Mouse (Mus musculus) CH12.LX (cell line): ENCODE results near the gene Adora2b. TPM values are rescaled to one million over a fixed set of nuclear protein-coding genes. Genes with fewer than 3 reads are reported as not detected.
"Not testable (repeated sequence)": the region's sequence is repeated elsewhere in the genome, so short reads cannot be mapped to it uniquely, and the experiment has no call there.

Experiments
- DNase-seq: peaks from one replicate; pipeline ENCODE4 v3.0.0-alpha.2; 2013; ENCODE audit errors: extremely low read depth
- H3K27ac ChIP-seq: 2 replicates; pipeline ENCODE4 v1.5.1; 2012; ENCODE audit warnings: low read depth, mild to moderate bottlenecking, control low read depth, moderate library complexity; ENCODE audit not compliant: insufficient read depth
- H3K27me3 ChIP-seq: replicated peaks from 2 replicates; pipeline ENCODE3; 2012; ENCODE audit warnings: inconsistent platforms
- H3K36me3 ChIP-seq, 2 experiments: replicated peaks in 1 of 2; 2 replicates each; pipeline versions ENCODE3 to v1.6.1; 2012; ENCODE audit warnings: inconsistent platforms in 1 of 2, low read length in 1 of 2, mild to moderate bottlenecking in 1 of 2, mixed read lengths in 1 of 2, moderate library complexity in 1 of 2; ENCODE audit not compliant: control insufficient read depth in 1 of 2, insufficient read depth in 1 of 2
- H3K4me1 ChIP-seq, 2 experiments: 2 replicates each; pipeline ENCODE4 v1.6.1; 2012; ENCODE audit warnings: inconsistent platforms in 1 of 2, moderate library complexity in 1 of 2; ENCODE audit not compliant: insufficient read depth in 2 of 2, control insufficient read depth in 1 of 2
- H3K4me2 ChIP-seq: 2 replicates; pipeline ENCODE4 v1.6.1; 2012; ENCODE audit warnings: low read depth, mild to moderate bottlenecking, control low read depth; ENCODE audit not compliant: poor library complexity, insufficient read depth, severe bottlenecking
- H3K4me3 ChIP-seq, 3 experiments: fragments of 150-350 bp in 1 of 3; sonication (generic) in 1 of 3; replicated peaks in 1 of 3; 2 replicates each; pipeline versions ENCODE3 to v1.5.1; 2011 to 2012; ENCODE audit warnings: low read depth in 2 of 3, low read length in 2 of 3, mild to moderate bottlenecking in 2 of 3, moderate library complexity in 2 of 3, control low read depth in 1 of 3, improper control_type of control experiment in 1 of 3, inconsistent platforms in 1 of 3, mixed read lengths in 1 of 3; ENCODE audit not compliant: poor library complexity in 1 of 3
- H3K79me2 ChIP-seq: replicated peaks from 2 replicates; pipeline ENCODE4 v1.6.1; 2012; ENCODE audit warnings: mild to moderate bottlenecking, moderate library complexity; ENCODE audit not compliant: control insufficient read depth, poor library complexity, insufficient read depth, severe bottlenecking; ENCODE audit errors: extremely low read depth
- H3K9ac ChIP-seq: 2 replicates; pipeline ENCODE4 v1.6.1; 2012; ENCODE audit warnings: low read depth, mild to moderate bottlenecking, control low read depth, moderate library complexity; ENCODE audit not compliant: insufficient read depth
- H3K9me3 ChIP-seq: replicated peaks from 2 replicates; pipeline ENCODE3; 2012; ENCODE audit warnings: low read length, inconsistent platforms, mixed read lengths
- BHLHE40 ChIP-seq: IDR thresholded peaks from 2 replicates; pipeline ENCODE4 v1.6.1; 2011; ENCODE audit warnings: mild to moderate bottlenecking, low read depth, low read length, improper control_type of control experiment
- CHD1 ChIP-seq: IDR thresholded peaks from 2 replicates; pipeline ENCODE4 v1.6.1; 2012; ENCODE audit warnings: low read depth, low read length, improper control_type of control experiment, inconsistent platforms
- CHD2 ChIP-seq: IDR thresholded peaks from 2 replicates; pipeline ENCODE4 v1.6.1; 2011; ENCODE audit warnings: low read length, improper control_type of control experiment
- E2F4 ChIP-seq: IDR thresholded peaks from 2 replicates; pipeline ENCODE4 v1.6.1; 2011; ENCODE audit warnings: low read depth, low read length, improper control_type of control experiment; ENCODE audit not compliant: insufficient replicate concordance
- EP300 ChIP-seq: IDR thresholded peaks from 2 replicates; pipeline ENCODE4 v1.6.1; 2011; ENCODE audit warnings: low read length, improper control_type of control experiment
- ETS1 ChIP-seq: conservative IDR thresholded peaks from 2 replicates; pipeline ENCODE4 v1.6.1; 2012; ENCODE audit warnings: low read depth, mild to moderate bottlenecking, inconsistent platforms, low read length, improper control_type of control experiment, moderate library complexity
- MAFK ChIP-seq: IDR thresholded peaks from 2 replicates; pipeline ENCODE4 v1.6.1; 2011; ENCODE audit warnings: low read length, improper control_type of control experiment; ENCODE audit not compliant: insufficient replicate concordance
- MAZ ChIP-seq: IDR thresholded peaks from 2 replicates; pipeline ENCODE4 v1.6.1; 2012; ENCODE audit warnings: low read depth, mild to moderate bottlenecking, inconsistent platforms, low read length, improper control_type of control experiment, moderate library complexity
- MYC ChIP-seq: IDR thresholded peaks from 2 replicates; pipeline ENCODE4 v1.6.1; 2011; ENCODE audit warnings: low read depth, mild to moderate bottlenecking, improper control_type of control experiment, low read length
- NRF1 ChIP-seq: IDR thresholded peaks from 2 replicates; pipeline ENCODE4 v1.6.1; 2014; ENCODE audit warnings: low read depth, mild to moderate bottlenecking, inconsistent platforms, low read length, improper control_type of control experiment, moderate library complexity
- RCOR1 ChIP-seq: conservative IDR thresholded peaks from 2 replicates; pipeline ENCODE4 v1.6.1; 2012; ENCODE audit warnings: low read depth, mild to moderate bottlenecking, inconsistent platforms, low read length, improper control_type of control experiment
- SIN3A ChIP-seq: IDR thresholded peaks from 2 replicates; pipeline ENCODE4 v1.6.1; 2012; ENCODE audit warnings: low read length, improper control_type of control experiment, inconsistent platforms
- TCF12 ChIP-seq: IDR thresholded peaks from 2 replicates; pipeline ENCODE4 v1.6.1; 2014; ENCODE audit warnings: low read depth, mild to moderate bottlenecking, inconsistent platforms, low read length, improper control_type of control experiment
- ZNF384 ChIP-seq: IDR thresholded peaks from 2 replicates; pipeline ENCODE4 v1.6.1; 2012; ENCODE audit warnings: low read depth, low read length, improper control_type of control experiment, inconsistent platforms
- dilution Hi-C: fragments of 300-500 bp; cut with MboI; formaldehyde crosslinking; loops from 2 replicates; pipeline ENCODE4 v1.14.3; 2020; ENCODE audit warnings: low sequenced_read_pairs; ENCODE audit not compliant: extremely low pct_unique_long_range_greater_than_20kb, extremely low pct_ligation_motif_present
- in situ Hi-C: fragments of 300-500 bp; cut with MboI; formaldehyde crosslinking; loops from 3 replicates; pipeline ENCODE4 v1.14.3; 2019; ENCODE audit warnings: low sequenced_read_pairs, low pct_ligation_motif_present, low pct_unique_long_range_greater_than_20kb, mixed read lengths
- polyA plus RNA-seq: library from polyadenylated mRNA; unstranded; fragments of >175 nt; gene quantifications from 2 replicates; pipeline ENCODE4 v1.2.1, GENCODE M21; 2012; ENCODE audit warnings: low read depth; ENCODE audit not compliant: insufficient read length
- total RNA-seq, 2 experiments: library from RNA; depleted of rRNA; stranded (reverse); fragments of 300-350 nt in 1 of 2; fragments of >200 nt in 1 of 2; gene quantifications; 2 replicates each; pipeline ENCODE4 v1.2.3; 2012 to 2014

The Adora2b gene
- total and polyA plus RNA-seq, 3 experiments, result 0.77 to 1.7 (median 0.87) TPM

DNA sequence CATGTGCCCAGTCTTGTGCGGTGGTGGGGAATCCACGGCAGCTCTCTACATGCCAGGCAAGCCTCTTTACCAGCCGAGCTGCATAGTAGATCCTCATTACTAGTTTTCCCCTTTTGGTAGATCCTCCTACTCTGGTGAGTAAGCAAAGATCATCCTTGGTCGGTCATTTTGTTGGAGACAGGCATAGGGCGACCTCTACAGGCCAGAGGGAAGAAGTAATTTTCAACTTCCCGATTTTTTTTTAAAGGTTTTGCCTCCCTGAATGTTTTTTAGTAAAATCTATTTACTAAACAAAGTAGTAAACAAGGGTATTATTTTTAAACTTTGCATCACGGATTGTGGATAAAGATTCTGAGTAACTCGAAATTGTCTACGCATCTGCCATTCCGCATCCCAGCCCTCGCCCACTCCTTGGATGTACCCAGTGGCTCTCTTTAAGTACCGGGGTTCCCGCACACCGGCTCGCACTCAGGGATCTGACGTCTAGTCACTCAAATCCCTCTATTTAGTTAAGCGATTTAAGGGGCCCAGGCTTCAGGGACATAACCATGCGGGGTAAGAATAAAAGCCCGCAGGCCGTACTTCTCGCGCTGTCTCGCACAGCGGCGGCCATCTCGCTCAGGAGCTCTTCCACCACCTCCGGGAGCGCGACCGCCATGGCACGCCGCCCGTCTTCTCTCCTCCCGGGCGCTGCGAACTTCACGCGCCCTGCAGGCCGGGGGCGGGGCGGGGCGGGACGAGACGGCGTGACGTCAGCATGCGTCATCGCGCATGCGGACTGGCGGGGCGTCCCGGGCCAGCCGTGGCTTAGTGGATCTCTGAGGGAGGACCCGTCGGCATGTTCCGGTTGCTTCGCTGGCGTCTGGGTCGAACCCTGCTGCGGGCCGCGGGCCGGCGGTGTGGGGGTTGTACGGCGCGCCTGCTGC is 32.2 kb downstream of the Adora2b start, which contains the start of the genes Zswim7 and Ttc19 (continued):
- peak; percentile 95 for TF ChIP-seq NRF1

DNA sequence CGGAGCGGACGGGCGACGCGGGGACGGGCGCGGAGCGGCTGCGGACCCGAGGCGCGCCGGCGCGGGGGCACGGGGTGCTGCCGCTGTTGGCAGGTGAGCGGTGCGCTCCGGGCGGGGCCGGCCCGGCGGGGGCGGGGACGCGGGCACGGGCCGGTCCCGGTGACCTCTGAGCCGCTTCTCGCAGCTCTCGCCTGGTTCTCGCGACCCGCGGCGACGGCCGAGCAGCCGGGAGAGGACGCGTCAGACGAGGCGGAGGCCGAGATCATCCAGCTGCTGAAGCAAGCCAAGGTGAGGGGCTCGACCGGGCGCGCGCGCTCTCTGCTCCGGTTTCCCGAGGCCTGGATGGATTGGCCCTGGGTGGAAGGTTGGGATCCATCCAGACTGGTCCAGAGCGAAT is 32.8 kb downstream of the Adora2b start:
- peak overlapping the region; percentile 40 for H3K27ac ChIP-seq
- peak overlapping the region; percentile 64; the same call in 1 of the 2 replicates for H3K4me2 ChIP-seq
- DNase-seq, result peak; percentile 63
- TF ChIP-seq E2F4 (no peak), BHLHE40 (peak; percentile 75), MYC (no peak), CHD2 (peak; percentile 54)
- peak overlapping the region; percentile 39 for H3K9ac ChIP-seq
- peaks cover 16 to 60% of the 10 kb centered on the region in 2 experiments for H3K4me1 ChIP-seq
- H3K27me3 ChIP-seq, result no peaks in the 10 kb centered on the region
- in situ Hi-C loops (loop anchor here (5.0 kb wide), 1 partner anchor 329 kb away; no protein-coding TSS in a partner anchor), dilution Hi-C loops (no loop called here)
- peaks cover 12 to 24% of the 10 kb centered on the region in 2 experiments for H3K36me3 ChIP-seq
- H3K9me3 ChIP-seq, result no peaks in the 10 kb centered on the region
- peaks cover 4% of the 10 kb centered on the region; the same call in 1 of the 2 replicates for H3K79me2 ChIP-seq
- peak overlapping the region; percentile 60 to 76 (median 73) for H3K4me3 ChIP-seq

DNA sequence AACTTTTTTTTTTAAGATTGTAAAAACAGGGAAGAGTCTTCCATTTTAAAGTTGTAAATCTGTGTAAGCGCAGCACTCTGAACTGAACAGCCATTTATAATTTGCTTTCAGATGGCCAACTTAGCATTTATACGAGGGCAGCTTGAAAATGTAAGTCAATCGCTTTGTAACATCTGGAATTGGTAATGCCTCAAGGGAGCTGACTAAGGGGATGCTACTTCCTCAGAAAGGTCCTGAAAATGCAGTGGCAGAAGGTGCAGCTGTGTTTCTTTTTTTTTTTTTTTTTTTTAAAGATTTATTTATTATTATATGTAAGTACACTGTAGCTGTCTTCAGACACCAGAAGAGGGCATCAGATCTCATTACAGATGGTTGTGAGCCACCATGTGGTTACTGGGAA is 35.2 kb downstream of the Adora2b start:
- TF ChIP-seq RCOR1 (0 out of 2 replicates have a peak, but pooled peaks have one; percentile 61), EP300 (peak; percentile 62), CHD2 (0 out of 2 replicates have a peak, but pooled peaks have one; percentile 7), ETS1 (peak; percentile 51), MAFK (peak; percentile 69), ZNF384 (peak; percentile 89), SIN3A (0 out of 2 replicates have a peak, but pooled peaks have one; percentile 19), TCF12 (peak; percentile 42; the same call in 1 of the 2 replicates), MAZ (0 out of 2 replicates have a peak, but pooled peaks have one; percentile 15), CHD1 (peak; percentile 63; the same call in 1 of the 2 replicates)
- H3K9ac ChIP-seq, H3K27ac ChIP-seq, H3K9me3 ChIP-seq, H3K27me3 ChIP-seq, H3K79me2 ChIP-seq, H3K4me3 ChIP-seq, dilution Hi-C loops, H3K4me2 ChIP-seq: not testable (repeated sequence)
- peaks cover 26 to 45% of the 10 kb centered on the region in 2 experiments for H3K36me3 ChIP-seq
- in situ Hi-C loops, result loop anchor here (5.0 kb wide), 1 partner anchor 332 kb away; no protein-coding TSS in a partner anchor
- peak; percentile 55 for DNase-seq
- peaks cover 16 to 62% of the 10 kb centered on the region in 2 experiments for H3K4me1 ChIP-seq
